Mouse (Mus musculus) right cerebral cortex, adult 2 months (tissue): ENCODE results near the gene Otud7a.

Experiments
- DNase-seq, 2 experiments: peaks; one replicate each; pipeline ENCODE4 v3.0.0; 2021 to 2022; ENCODE audit warnings: low spot score in 2 of 2

Otud7a gene

GRCm38 (mm10) chr7:63444484-63445345 is at the start of gene Otud7a:
Otud7a (plus strand) TSS chr7:63444751.
- peak; percentile 90 to 92 for DNase-seq

GRCm38 (mm10) chr7:63405988-63406387 is 38.6 kb upstream of the Otud7a start:
- no peak for DNase-seq

- DNase-seq: peak in 1 of 2 experiments; percentile 32
Measured at GRCm38 (mm10) chr7:63445346-63445700, 772 bp downstream of the Otud7a start.

GRCm38 (mm10) chr7:63446951-63447350 is 2.4 kb downstream of the Otud7a start:
- no peak for DNase-seq

- no peak for DNase-seq
Measured at GRCm38 (mm10) chr7:63455228-63455627, 10.7 kb downstream of the Otud7a start.

- DNase-seq: no peak
Measured at GRCm38 (mm10) chr7:63462234-63462633, 17.7 kb downstream of the Otud7a start.

GRCm38 (mm10) chr7:63462684-63463083 is 18.1 kb downstream of the Otud7a start:
- DNase-seq: peak in 1 of 2 experiments; percentile 36

GRCm38 (mm10) chr7:63466729-63467128 is 22.2 kb downstream of the Otud7a start:
- DNase-seq: no peak

GRCm38 (mm10) chr7:63468258-63468657 is 23.7 kb downstream of the Otud7a start:
- no peak for DNase-seq

- DNase-seq: no peak
Measured at GRCm38 (mm10) chr7:63483091-63483490, 38.5 kb downstream of the Otud7a start.

GRCm38 (mm10) chr7:63497051-63497547 is 52.5 kb downstream of the Otud7a start:
- no peak for DNase-seq

- DNase-seq: no peak
Measured at GRCm38 (mm10) chr7:63504202-63504601, 59.7 kb downstream of the Otud7a start.

- no peak for DNase-seq
Measured at GRCm38 (mm10) chr7:63508079-63508478, 63.5 kb downstream of the Otud7a start.

- DNase-seq: no peak
Measured at GRCm38 (mm10) chr7:63509825-63510224, 65.3 kb downstream of the Otud7a start.

GRCm38 (mm10) chr7:63511458-63511857 is 66.9 kb downstream of the Otud7a start:
- DNase-seq: no peak

GRCm38 (mm10) chr7:63512561-63512960 is 68.0 kb downstream of the Otud7a start:
- DNase-seq: no peak

- no peak for DNase-seq
Measured at GRCm38 (mm10) chr7:63516141-63516895, 71.8 kb downstream of the Otud7a start.

- DNase-seq: no peak
Measured at GRCm38 (mm10) chr7:63520299-63520698, 75.7 kb downstream of the Otud7a start.

- DNase-seq: no peak
Measured at GRCm38 (mm10) chr7:63522403-63522802, 77.9 kb downstream of the Otud7a start.

GRCm38 (mm10) chr7:63523051-63523450 is 78.5 kb downstream of the Otud7a start:
- DNase-seq: no peak

- DNase-seq: no peak
Measured at GRCm38 (mm10) chr7:63540293-63540692, 95.7 kb downstream of the Otud7a start.

- DNase-seq: peak; percentile 37 to 50
Measured at GRCm38 (mm10) chr7:63554457-63554856, 109.9 kb downstream of the Otud7a start.

GRCm38 (mm10) chr7:63556324-63556723 is 111.8 kb downstream of the Otud7a start:
- no peak for DNase-seq
